Mouse (Mus musculus) gastrocnemius, adult 8-10 months (tissue): ENCODE results near the gene Ceacam1. TPM values are rescaled to one million over a fixed set of nuclear protein-coding genes. Genes with fewer than 3 reads are reported as not detected.

ENCODE experiments used
- DNase-seq, 2 experiments: peaks; one replicate each; pipeline ENCODE4 v3.0.0; 2022; ENCODE audit warnings: low spot score in 2 of 2
- total RNA-seq, 4 experiments: library from RNA; stranded (reverse); gene quantifications; 2 replicates each; pipeline ENCODE4 v1.2.4; 2022

The Ceacam1 gene
- total RNA-seq, 4 experiments from 2014 or later = 1.9 to 4.8 (median 3.3) TPM

DNA sequence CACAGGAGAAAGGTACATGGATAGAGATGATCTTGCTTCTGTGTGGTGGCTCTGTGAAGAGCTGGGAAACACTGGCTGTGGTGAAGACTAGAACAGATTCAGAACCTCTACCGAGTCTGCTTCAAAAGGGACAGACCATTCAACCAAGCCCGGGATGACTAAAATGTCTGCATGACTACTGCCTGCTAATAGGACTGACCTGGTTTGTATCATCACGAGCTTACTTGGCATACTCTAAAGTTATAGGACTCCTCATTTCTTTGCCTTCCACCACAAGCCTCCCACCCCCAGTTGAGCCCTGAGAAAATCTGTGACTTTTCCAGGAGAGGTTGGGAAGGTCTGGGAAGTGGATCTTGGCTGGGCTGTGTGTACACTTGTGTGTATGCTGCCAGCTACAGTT lies 65.5 kb downstream of the Ceacam1 start:
- DNase-seq = no peak

Other genes starting within 250 kb of the Ceacam1 start
- 10 to 100 TPM; 87.5 to 93.5 (median 90.1) TPM for gene Gsk3a, start 239.8 kb downstream of the Ceacam1 start, total RNA-seq
- 1 to 10 TPM; 4.2 to 5.8 (median 5.7) TPM for gene Erf, start 226.8 kb downstream of the Ceacam1 start, total RNA-seq
- gene Cic, start 209.9 kb downstream of the Ceacam1 start, total RNA-seq = 10 to 100 TPM; 26.4 to 38.7 (median 30.1) TPM
- 1 to 10 TPM in 3 of 4 experiments, under 1 TPM in 1; 0.56 to 1.5 (median 1.1) TPM for gene Pafah1b3, start 179.6 kb downstream of the Ceacam1 start, total RNA-seq
- not detected for gene Prr19, start 176.2 kb downstream of the Ceacam1 start, total RNA-seq
- gene Tmem145, start 171.5 kb downstream of the Ceacam1 start, total RNA-seq = not detected
- gene Megf8, start 160.4 kb downstream of the Ceacam1 start, total RNA-seq = 10 to 100 TPM; 22.6 to 26.8 (median 25.0) TPM
- gene Cnfn, start 107.9 kb downstream of the Ceacam1 start, total RNA-seq = not detected
- 10 to 100 TPM; 10.6 to 28.0 (median 19.9) TPM for gene Lipe, start 78.9 kb downstream of the Ceacam1 start, total RNA-seq
- gene Cxcl17, start 64.7 kb downstream of the Ceacam1 start, total RNA-seq = not detected
- under 1 TPM; 0.17 to 0.67 (median 0.33) TPM for gene Ceacam2, start 62.3 kb upstream of the Ceacam1 start, total RNA-seq
- gene Erich4, start 138.3 kb upstream of the Ceacam1 start, total RNA-seq = not detected
- 10 to 100 TPM; 32.4 to 38.1 (median 36.0) TPM for gene Dmac2, start 141.8 kb upstream of the Ceacam1 start, total RNA-seq
- gene B3gnt8, start 149.1 kb upstream of the Ceacam1 start, total RNA-seq = 1 to 10 TPM in 2 of 4 experiments, under 1 TPM in 2; 0.22 to 1.5 (median 0.95) TPM
- gene Bckdha, start 181.4 kb upstream of the Ceacam1 start, total RNA-seq = 100 to 1,000 TPM; 116 to 140 (median 128) TPM
- gene Exosc5, start 181.6 kb upstream of the Ceacam1 start, total RNA-seq = 10 to 100 TPM; 24.3 to 32.8 (median 27.2) TPM
- not detected for gene Tmem91, start 197.6 kb upstream of the Ceacam1 start, total RNA-seq
- 10 to 100 TPM in 1 of 4 experiments, 1 to 10 TPM in 3; 6.6 to 10.6 (median 6.8) TPM for gene B9d2, start 203.2 kb upstream of the Ceacam1 start, total RNA-seq
- gene Tgfb1, start 209.4 kb upstream of the Ceacam1 start, total RNA-seq = 1 to 10 TPM; 2.1 to 4.7 (median 3.9) TPM
- 10 to 100 TPM; 42.1 to 47.9 (median 46.9) TPM for gene Ccdc97, start 241.5 kb upstream of the Ceacam1 start, total RNA-seq